Mouse (Mus musculus) stomach, embryonic 16.5 days (tissue): ENCODE data around the gene B4galt5. TPM values are rescaled to one million over a fixed set of nuclear protein-coding genes. Genes with fewer than 3 reads are reported as not detected.

ENCODE experiments used
- ATAC-seq: fragments of 200-750 bp; cut with Nextera tagmentation; 2 replicates; pipeline ENCODE4 v1.8.0; 2017; ENCODE audit warnings: moderate number of reproducible peaks, moderate TSS enrichment; ENCODE audit not compliant: insufficient read depth, low FRiP score
- H3K27ac ChIP-seq: fragments of 300-500 bp; sonication (generic); 2 replicates; pipeline ENCODE4 v1.5.1; 2014; ENCODE audit warnings: low read length
- H3K27me3 ChIP-seq: fragments of 300-500 bp; sonication (generic); 2 replicates; pipeline ENCODE4 v1.6.1; 2014; ENCODE audit warnings: low read length, control low read depth, mixed read lengths; ENCODE audit not compliant: control insufficient read depth, insufficient read depth
- H3K36me3 ChIP-seq: fragments of 300-500 bp; sonication (generic); 2 replicates; pipeline ENCODE4 v1.6.1; 2014; ENCODE audit warnings: low read length; ENCODE audit not compliant: control insufficient read depth, insufficient read depth
- H3K4me1 ChIP-seq: fragments of 300-500 bp; sonication (generic); 2 replicates; pipeline ENCODE4 v1.6.1; 2014; ENCODE audit warnings: low read length, control low read depth, mixed read lengths; ENCODE audit not compliant: control insufficient read depth, insufficient read depth
- H3K4me2 ChIP-seq: fragments of 300-500 bp; sonication (generic); 2 replicates; pipeline ENCODE4 v1.6.1; 2014; ENCODE audit warnings: low read depth, low read length, mixed read lengths
- H3K4me3 ChIP-seq: fragments of 300-500 bp; sonication (generic); replicated peaks from 2 replicates; pipeline ENCODE4 v1.5.1; 2014; ENCODE audit warnings: mild to moderate bottlenecking, low read length
- H3K9ac ChIP-seq: fragments of 300-500 bp; sonication (generic); 2 replicates; pipeline ENCODE4 v1.6.1; 2014; ENCODE audit warnings: low read length
- H3K9me3 ChIP-seq: fragments of 300-500 bp; sonication (generic); replicated peaks from 2 replicates; pipeline ENCODE4 v1.6.1; 2016; ENCODE audit warnings: low read length, control low read depth; ENCODE audit not compliant: control insufficient read depth
- WGBS: fragments of 180-500 bp; shearing (Covaris S2); extraction: QIAGEN DNeasy Blood & Tissue Kit; methylation state at CpG from one replicate; pipeline ENCODE4 v1.1.7; 2014; 5-methylcytosine and 5-hydroxymethylcytosine counted together
- polyA plus RNA-seq: library from polyadenylated mRNA; unstranded; fragments of >200 nt; fragmentation: Nextera tagmentation; extraction: Ambion mirVana; gene quantifications from 2 replicates; pipeline ENCODE4 v1.2.1, GENCODE M21; 2015

Gene B4galt5
- polyA plus RNA-seq, 1 experiment from 2014 or later, result 7.5 TPM

DNA sequence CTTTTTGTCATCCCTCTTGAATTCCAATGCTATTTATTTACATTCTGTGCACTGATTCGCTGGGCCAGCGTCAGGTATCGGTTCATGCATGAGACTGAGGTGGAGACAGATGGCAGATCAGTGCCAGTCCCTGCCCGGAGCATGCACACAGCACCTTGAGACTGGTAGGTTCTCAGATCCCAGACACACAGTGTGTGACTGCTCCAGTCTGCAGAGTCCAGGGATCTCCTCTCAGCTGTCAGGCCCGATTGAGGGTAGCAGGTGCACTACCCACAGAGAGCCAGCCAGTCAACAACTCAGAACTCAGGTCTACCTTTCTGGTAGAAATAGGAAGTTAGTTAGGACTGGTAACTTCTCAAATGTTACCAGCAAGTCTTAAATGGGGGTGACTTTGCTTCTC, 18.4 kb downstream of the B4galt5 start:
- 70% methylated on average over 5 of the region's 5 CpGs for WGBS
- no peaks in the 10 kb centered on the region for H3K9me3 ChIP-seq
- H3K9ac ChIP-seq, result no peak overlapping the region
- ATAC-seq, result no peak
- H3K27me3 ChIP-seq, result no peaks in the 10 kb centered on the region
- H3K27ac ChIP-seq, result no peak overlapping the region
- no peak overlapping the region for H3K4me3 ChIP-seq
- H3K36me3 ChIP-seq, result no peaks in the 10 kb centered on the region
- H3K4me2 ChIP-seq, result no peak overlapping the region
- peaks cover 25% of the 10 kb centered on the region for H3K4me1 ChIP-seq

- Histone ChIP-seq H3K4me2 (no peak overlapping the region), H3K27ac (no peak overlapping the region), H3K27me3 (no peaks in the 10 kb centered on the region), H3K4me1 (peaks cover 25% of the 10 kb centered on the region), H3K36me3 (no peaks in the 10 kb centered on the region), H3K9me3 (no peaks in the 10 kb centered on the region), H3K9ac (no peak overlapping the region), H3K4me3 (no peak overlapping the region)
- no peak for ATAC-seq
- 83% methylated on average over 9 of the region's 9 CpGs for WGBS
Measured at GRCm38 (mm10) chr2:167329478-167330262, 19.3 kb downstream of the B4galt5 start.

GRCm38 (mm10) chr2:167328340-167328739, 20.6 kb downstream of the B4galt5 start:
- WGBS, result 71% methylated on average over 6 of the region's 6 CpGs
- Histone ChIP-seq H3K9me3 (no peaks in the 10 kb centered on the region), H3K4me3 (no peak overlapping the region), H3K4me1 (peaks cover 21% of the 10 kb centered on the region), H3K4me2 (no peak overlapping the region), H3K36me3 (no peaks in the 10 kb centered on the region), H3K9ac (no peak overlapping the region), H3K27me3 (no peaks in the 10 kb centered on the region), H3K27ac (no peak overlapping the region)
- no peak for ATAC-seq

GRCm38 (mm10) chr2:167326582-167326981, 22.4 kb downstream of the B4galt5 start:
- no peak overlapping the region for H3K4me2 ChIP-seq
- H3K27me3 ChIP-seq, result no peaks in the 10 kb centered on the region
- 75% methylated on average over 9 of the region's 9 CpGs for WGBS

DNA sequence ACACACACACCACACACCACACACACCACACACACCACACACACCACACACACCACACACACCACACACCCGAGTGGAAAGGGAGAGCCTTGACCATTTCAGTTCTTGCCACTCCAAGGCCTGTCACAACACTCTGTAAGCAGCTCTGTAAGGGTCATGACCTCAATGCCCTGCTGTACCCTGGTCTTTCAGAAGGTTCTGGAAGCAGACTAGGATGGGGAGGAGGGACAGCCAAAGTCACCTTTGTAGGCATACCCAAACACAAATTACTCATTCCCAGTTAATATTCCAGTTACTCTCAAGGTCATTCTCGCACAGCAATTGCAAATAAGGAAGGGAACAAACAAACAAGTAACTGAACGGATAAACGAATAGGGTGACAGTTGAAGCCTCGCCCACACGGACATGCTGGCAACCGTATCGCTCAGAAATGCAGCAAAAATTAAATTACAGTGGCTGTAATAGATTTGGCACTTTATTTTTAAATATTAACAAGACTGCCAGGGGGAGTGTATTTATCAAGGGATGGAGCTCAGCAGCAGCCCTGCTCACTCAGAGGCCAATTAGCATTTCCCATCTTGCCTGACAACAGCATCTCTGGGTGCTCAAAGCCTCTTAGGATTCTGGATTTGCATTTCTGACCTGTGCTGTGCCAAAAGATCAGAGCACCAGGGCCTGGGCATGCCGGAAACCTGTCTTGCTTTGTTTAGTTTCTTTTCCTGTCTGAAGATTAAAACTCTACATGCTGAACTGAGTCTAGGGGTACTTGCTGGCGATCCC, 24.6 kb downstream of the B4galt5 start:
- Histone ChIP-seq H3K4me2 (no peak overlapping the region), H3K9me3 (no peaks in the 10 kb centered on the region), H3K9ac (no peak overlapping the region), H3K27ac (no peak overlapping the region), H3K27me3 (no peaks in the 10 kb centered on the region), H3K36me3 (no peaks in the 10 kb centered on the region), H3K4me3 (no peak overlapping the region), H3K4me1 (peaks cover 3% of the 10 kb centered on the region)
- no peak for ATAC-seq
- WGBS, result 67% methylated on average over 10 of the region's 10 CpGs

More at GRCm38 (mm10) chr2:167326582-167326981, 22.4 kb downstream of the B4galt5 start:
- Histone ChIP-seq H3K4me3 (no peak overlapping the region), H3K9ac (no peak overlapping the region), H3K27ac (no peak overlapping the region), H3K36me3 (no peaks in the 10 kb centered on the region), H3K9me3 (no peaks in the 10 kb centered on the region), H3K4me1 (peaks cover 8% of the 10 kb centered on the region)
- ATAC-seq, result no peak

GRCm38 (mm10) chr2:167323116-167323515, 25.9 kb downstream of the B4galt5 start:
- H3K4me3 ChIP-seq, result no peak overlapping the region
- peaks cover 11% of the 10 kb centered on the region for H3K4me1 ChIP-seq
- WGBS, result 60% methylated on average over 3 of the region's 3 CpGs
- H3K27ac ChIP-seq, result no peak overlapping the region
- no peaks in the 10 kb centered on the region for H3K36me3 ChIP-seq
- H3K27me3 ChIP-seq, result no peaks in the 10 kb centered on the region
- no peak for ATAC-seq
- H3K9me3 ChIP-seq, result no peaks in the 10 kb centered on the region
- H3K4me2 ChIP-seq, result no peak overlapping the region
- H3K9ac ChIP-seq, result no peak overlapping the region

- ATAC-seq, result no peak
- Histone ChIP-seq H3K4me1 (peaks cover 19% of the 10 kb centered on the region), H3K4me2 (no peak overlapping the region), H3K9me3 (no peaks in the 10 kb centered on the region), H3K27me3 (no peaks in the 10 kb centered on the region), H3K9ac (no peak overlapping the region), H3K36me3 (no peaks in the 10 kb centered on the region), H3K4me3 (no peak overlapping the region), H3K27ac (no peak overlapping the region)
- 80% methylated on average over 8 of the region's 8 CpGs for WGBS
Measured at GRCm38 (mm10) chr2:167321372-167321771, 27.6 kb downstream of the B4galt5 start.

DNA sequence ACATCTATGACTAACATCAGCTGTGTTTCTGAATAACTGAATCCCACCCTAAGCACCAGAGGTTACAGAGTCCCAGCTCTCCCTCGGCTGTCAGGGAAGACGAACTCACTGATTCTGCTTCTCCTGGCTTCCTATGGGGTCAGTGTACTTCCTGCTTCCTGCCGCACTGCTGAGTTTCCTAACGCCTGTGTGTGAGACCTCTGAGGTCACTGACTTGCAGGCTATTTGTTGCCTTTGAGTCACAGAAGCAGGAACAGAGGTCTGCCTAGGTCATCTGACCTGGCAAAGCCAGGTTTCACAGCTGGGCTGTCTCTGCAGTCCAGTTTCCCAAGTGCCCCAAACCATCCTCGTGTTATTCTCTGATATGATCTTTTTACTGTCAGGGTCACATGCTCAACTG, 30.0 kb downstream of the B4galt5 start:
- Histone ChIP-seq H3K27ac (peak overlapping the region; percentile 15; the same call in 1 of the 2 replicates), H3K9me3 (no peaks in the 10 kb centered on the region), H3K4me3 (no peak overlapping the region), H3K27me3 (no peaks in the 10 kb centered on the region), H3K9ac (no peak overlapping the region), H3K4me2 (no peak overlapping the region), H3K4me1 (peaks cover 41% of the 10 kb centered on the region), H3K36me3 (no peaks in the 10 kb centered on the region)
- WGBS, result 13% methylated on average over 5 of the region's 5 CpGs
- ATAC-seq, result peak; percentile 26; the same call in 1 of the 2 replicates

GRCm38 (mm10) chr2:167316724-167317187, 32.2 kb downstream of the B4galt5 start:
- H3K9ac ChIP-seq, result no peak overlapping the region; the same call in 1 of the 2 replicates
- no peak for ATAC-seq
- WGBS, result 48% methylated on average over 3 of the region's 3 CpGs
- no peak overlapping the region for H3K4me2 ChIP-seq
- H3K36me3 ChIP-seq, result no peaks in the 10 kb centered on the region
- H3K4me3 ChIP-seq, result no peak overlapping the region
- no peaks in the 10 kb centered on the region for H3K9me3 ChIP-seq
- no peak overlapping the region for H3K27ac ChIP-seq
- no peaks in the 10 kb centered on the region for H3K27me3 ChIP-seq
- H3K4me1 ChIP-seq, result peaks cover 47% of the 10 kb centered on the region
